In genomic region chr15:98410249-98410648, GRCm38 (mm10) we compare ENCODE assay signal across 47 mouse cellular contexts. TPM values are rescaled to one million over a fixed set of nuclear protein-coding genes. Genes with fewer than 3 reads are reported as not detected.
"Had no signal": no experiment of that assay in that cellular context is flagged by ENCODE, and none has a peak within 500 bp of the region (broad histone marks: within the 10 kb centered on the region; RNA-seq: fewer than 3 reads in every experiment).

No protein-coding gene starts in this region.

- H3K9me3 ChIP-seq: limb, embryonic 10.5 days; limb, embryonic 13.5 days; limb, embryonic 15.5 days; liver, embryonic 12.5 days; liver, embryonic 13.5 days; liver, embryonic 15.5 days; lung, embryonic 15.5 days; midbrain, embryonic 10.5 days; midbrain, embryonic 13.5 days; midbrain, embryonic 15.5 days; neural tube, embryonic 12.5 days had no signal

- ATAC-seq: liver, embryonic 12.5 days; liver, postnatal 0 days; lung, postnatal 0 days; midbrain, embryonic 13.5 days; midbrain, embryonic 15.5 days; midbrain, embryonic 16.5 days had no signal

- H3K4me1 ChIP-seq: limb, embryonic 10.5 days; limb, embryonic 12.5 days; limb, embryonic 13.5 days; limb, embryonic 15.5 days; liver, embryonic 12.5 days; liver, embryonic 13.5 days; liver, embryonic 15.5 days; lung, embryonic 15.5 days; megakaryocyte, embryonic 14.5 days; midbrain, embryonic 10.5 days; midbrain, embryonic 12.5 days; midbrain, embryonic 13.5 days; midbrain, embryonic 15.5 days; neural tube, embryonic 12.5 days had no signal

- H3K9ac ChIP-seq: limb, embryonic 12.5 days; limb, embryonic 13.5 days; limb, embryonic 15.5 days; liver, embryonic 12.5 days; liver, embryonic 13.5 days; liver, embryonic 14.5 days; liver, embryonic 15.5 days; liver, postnatal 0 days; lung, embryonic 14.5 days; lung, embryonic 15.5 days; midbrain, embryonic 12.5 days; midbrain, embryonic 13.5 days; midbrain, embryonic 15.5 days; neural tube, embryonic 12.5 days had no signal

- H3K27me3 ChIP-seq: limb, embryonic 12.5 days; limb, embryonic 13.5 days; limb, embryonic 15.5 days; liver, embryonic 12.5 days; liver, embryonic 13.5 days; liver, embryonic 15.5 days; lung, embryonic 15.5 days; midbrain, embryonic 12.5 days; midbrain, embryonic 13.5 days; midbrain, embryonic 15.5 days; neural tube, embryonic 12.5 days had no signal

- H3K36me3 ChIP-seq: limb, embryonic 10.5 days; limb, embryonic 12.5 days; limb, embryonic 13.5 days; limb, embryonic 15.5 days; liver, embryonic 12.5 days; liver, embryonic 13.5 days; liver, embryonic 15.5 days; lung, embryonic 15.5 days; midbrain, embryonic 10.5 days; midbrain, embryonic 12.5 days; midbrain, embryonic 13.5 days; midbrain, embryonic 15.5 days; neural tube, embryonic 12.5 days had no signal

- H3K4me2 ChIP-seq: limb, embryonic 12.5 days; limb, embryonic 13.5 days; limb, embryonic 15.5 days; liver, embryonic 11.5 days; liver, embryonic 12.5 days; liver, embryonic 13.5 days; liver, embryonic 15.5 days; lung, embryonic 14.5 days; lung, embryonic 15.5 days; midbrain, embryonic 11.5 days; midbrain, embryonic 12.5 days; midbrain, embryonic 13.5 days; midbrain, embryonic 15.5 days; neural tube, embryonic 12.5 days had no signal

- H3K27ac ChIP-seq: limb, embryonic 10.5 days; limb, embryonic 12.5 days; limb, embryonic 13.5 days; limb, embryonic 15.5 days; liver, embryonic 12.5 days; liver, embryonic 13.5 days; liver, embryonic 14.5 days; liver, embryonic 15.5 days; lung, embryonic 15.5 days; macrophage; midbrain, embryonic 10.5 days; midbrain, embryonic 12.5 days; midbrain, embryonic 13.5 days; midbrain, embryonic 15.5 days; neural tube, embryonic 12.5 days had no signal

- DNase-seq: left cerebral cortex, postnatal 4 days; liver; liver, embryonic 13.5 days; liver, postnatal 0 days; lung, adult 18-20 months; lung, adult 2 months; lung, embryonic 14.5 days; lung, postnatal 10 days; lung, postnatal 14 days; lung, postnatal 36 days; lung, postnatal 4 days; midbrain, embryonic 14.5 days had no signal

- H3K4me3 ChIP-seq: limb, embryonic 10.5 days; limb, embryonic 12.5 days; limb, embryonic 13.5 days; limb, embryonic 15.5 days; liver, embryonic 12.5 days; liver, embryonic 13.5 days; liver, embryonic 15.5 days; lung, embryonic 15.5 days; megakaryocyte, embryonic 14.5 days; midbrain, embryonic 10.5 days; midbrain, embryonic 12.5 days; midbrain, embryonic 13.5 days; midbrain, embryonic 15.5 days; myocyte; neural tube, embryonic 12.5 days had no signal

RNA-seq across cellular contexts. Expression of gene Olfr282, which starts 20.8 kb away (rescaled TPM):
- total RNA-seq: left cerebral cortex, postnatal 10 days; left cerebral cortex, postnatal 14 days; left cerebral cortex, postnatal 25 days; left cerebral cortex, postnatal 36 days; left cerebral cortex, postnatal 4 days; liver, adult 2 months; megakaryocyte progenitor cell, adult 5-6 weeks; megakaryocyte, adult 5-6 weeks; megakaryocyte-erythroid progenitor cell, adult 5-6 weeks; midbrain, postnatal 0 days; monocyte, adult 5-6 weeks had no signal
- polyA plus RNA-seq: limb, embryonic 10.5 days; limb, embryonic 11.5 days; limb, embryonic 12.5 days; limb, embryonic 13.5 days; limb, embryonic 14.5 days; limb, embryonic 15.5 days; liver, adult 2 months; liver, embryonic 11.5 days; liver, embryonic 12.5 days; liver, embryonic 13.5 days; liver, embryonic 14.5 days; liver, embryonic 15.5 days; liver, embryonic 16.5 days; liver, postnatal 0 days; lung, adult 2 months; lung, embryonic 14.5 days; lung, embryonic 15.5 days; lung, embryonic 16.5 days; lung, postnatal 0 days; macrophage; midbrain, embryonic 10.5 days; midbrain, embryonic 11.5 days; midbrain, embryonic 12.5 days; midbrain, embryonic 13.5 days; midbrain, embryonic 14.5 days; midbrain, embryonic 15.5 days; midbrain, embryonic 16.5 days; midbrain, postnatal 0 days; myocyte; neural tube, embryonic 11.5 days; neural tube, embryonic 12.5 days had no signal

RNA-seq across cellular contexts. Expression of gene Olfr283, which starts 29.5 kb away (rescaled TPM):
- total RNA-seq: left cerebral cortex, postnatal 10 days; left cerebral cortex, postnatal 14 days; left cerebral cortex, postnatal 25 days; left cerebral cortex, postnatal 36 days; left cerebral cortex, postnatal 4 days; liver, adult 2 months; megakaryocyte progenitor cell, adult 5-6 weeks; megakaryocyte, adult 5-6 weeks; megakaryocyte-erythroid progenitor cell, adult 5-6 weeks; midbrain, postnatal 0 days; monocyte, adult 5-6 weeks had no signal
- polyA plus RNA-seq: limb, embryonic 10.5 days; limb, embryonic 11.5 days; limb, embryonic 12.5 days; limb, embryonic 13.5 days; limb, embryonic 14.5 days; limb, embryonic 15.5 days; liver, adult 2 months; liver, embryonic 11.5 days; liver, embryonic 12.5 days; liver, embryonic 13.5 days; liver, embryonic 14.5 days; liver, embryonic 15.5 days; liver, embryonic 16.5 days; liver, postnatal 0 days; lung, adult 2 months; lung, embryonic 14.5 days; lung, embryonic 15.5 days; lung, embryonic 16.5 days; lung, postnatal 0 days; macrophage; midbrain, embryonic 10.5 days; midbrain, embryonic 11.5 days; midbrain, embryonic 12.5 days; midbrain, embryonic 13.5 days; midbrain, embryonic 14.5 days; midbrain, embryonic 15.5 days; midbrain, embryonic 16.5 days; midbrain, postnatal 0 days; myocyte; neural tube, embryonic 11.5 days; neural tube, embryonic 12.5 days had no signal

RNA-seq across cellular contexts. Expression of gene Olfr281, which starts 42.1 kb away (rescaled TPM):
- total RNA-seq: left cerebral cortex, postnatal 10 days; left cerebral cortex, postnatal 14 days; left cerebral cortex, postnatal 25 days; left cerebral cortex, postnatal 36 days; left cerebral cortex, postnatal 4 days; liver, adult 2 months; megakaryocyte progenitor cell, adult 5-6 weeks; megakaryocyte, adult 5-6 weeks; megakaryocyte-erythroid progenitor cell, adult 5-6 weeks; midbrain, postnatal 0 days; monocyte, adult 5-6 weeks had no signal
- polyA plus RNA-seq: limb, embryonic 10.5 days; limb, embryonic 11.5 days; limb, embryonic 12.5 days; limb, embryonic 13.5 days; limb, embryonic 14.5 days; limb, embryonic 15.5 days; liver, adult 2 months; liver, embryonic 11.5 days; liver, embryonic 12.5 days; liver, embryonic 13.5 days; liver, embryonic 14.5 days; liver, embryonic 15.5 days; liver, embryonic 16.5 days; liver, postnatal 0 days; lung, adult 2 months; lung, embryonic 14.5 days; lung, embryonic 15.5 days; lung, embryonic 16.5 days; lung, postnatal 0 days; macrophage; midbrain, embryonic 10.5 days; midbrain, embryonic 11.5 days; midbrain, embryonic 12.5 days; midbrain, embryonic 13.5 days; midbrain, embryonic 14.5 days; midbrain, embryonic 15.5 days; midbrain, embryonic 16.5 days; midbrain, postnatal 0 days; myocyte; neural tube, embryonic 11.5 days; neural tube, embryonic 12.5 days had no signal

RNA-seq across cellular contexts. Expression of gene OR5BS1P, which starts 59.4 kb away (rescaled TPM):
- total RNA-seq: left cerebral cortex, postnatal 10 days; left cerebral cortex, postnatal 14 days; left cerebral cortex, postnatal 25 days; left cerebral cortex, postnatal 36 days; left cerebral cortex, postnatal 4 days; liver, adult 2 months; megakaryocyte progenitor cell, adult 5-6 weeks; megakaryocyte, adult 5-6 weeks; megakaryocyte-erythroid progenitor cell, adult 5-6 weeks; midbrain, postnatal 0 days; monocyte, adult 5-6 weeks had no signal
- polyA plus RNA-seq: limb, embryonic 10.5 days; limb, embryonic 11.5 days; limb, embryonic 12.5 days; limb, embryonic 13.5 days; limb, embryonic 14.5 days; limb, embryonic 15.5 days; liver, adult 2 months; liver, embryonic 11.5 days; liver, embryonic 12.5 days; liver, embryonic 13.5 days; liver, embryonic 14.5 days; liver, embryonic 15.5 days; liver, embryonic 16.5 days; liver, postnatal 0 days; lung, embryonic 14.5 days; lung, embryonic 15.5 days; lung, embryonic 16.5 days; lung, postnatal 0 days; macrophage; midbrain, embryonic 10.5 days; midbrain, embryonic 11.5 days; midbrain, embryonic 12.5 days; midbrain, embryonic 13.5 days; midbrain, embryonic 14.5 days; midbrain, embryonic 15.5 days; midbrain, embryonic 16.5 days; midbrain, postnatal 0 days; myocyte; neural tube, embryonic 11.5 days; neural tube, embryonic 12.5 days had no signal
